Mouse (Mus musculus) erythroblast, embryonic 14.5 days (primary cell): ENCODE data around the gene Pdss2. TPM values are rescaled to one million over a fixed set of nuclear protein-coding genes. Genes with fewer than 3 reads are reported as not detected.
"Not testable (repeated sequence)": the region's sequence is repeated elsewhere in the genome, so short reads cannot be mapped to it uniquely, and the experiment has no call there.

Source experiments
- H3K27me3 ChIP-seq: 2 replicates; pipeline ENCODE4 v1.6.1; 2012; ENCODE audit warnings: inconsistent platforms; ENCODE audit not compliant: control insufficient read depth
- H3K36me3 ChIP-seq: 2 replicates; pipeline ENCODE4 v1.6.1; 2012; ENCODE audit warnings: mild to moderate bottlenecking, inconsistent platforms; ENCODE audit not compliant: control insufficient read depth
- H3K4me1 ChIP-seq: 2 replicates; pipeline ENCODE4 v1.6.1; 2012; ENCODE audit warnings: inconsistent platforms; ENCODE audit not compliant: control insufficient read depth
- H3K4me3 ChIP-seq: replicated peaks from 2 replicates; pipeline ENCODE3; 2012; ENCODE audit warnings: moderate library complexity, mild to moderate bottlenecking, inconsistent platforms
- H3K9me3 ChIP-seq: 2 replicates; pipeline ENCODE4 v1.6.1; 2012; ENCODE audit warnings: low read length, inconsistent platforms, mixed read lengths; ENCODE audit not compliant: control insufficient read depth
- GATA1 ChIP-seq: IDR thresholded peaks from 2 replicates; pipeline ENCODE4 v1.6.1; 2012; ENCODE audit warnings: low read length, inconsistent platforms, mixed read lengths
- TAL1 ChIP-seq: IDR thresholded peaks from 3 replicates; pipeline ENCODE4 v1.6.1; 2012; ENCODE audit warnings: low read length, inconsistent platforms, mixed read lengths
- polyA plus RNA-seq: library from polyadenylated mRNA; stranded (reverse); fragments of >175 nt; gene quantifications from 2 replicates; pipeline ENCODE4 v1.2.3, GENCODE M21; 2012

The Pdss2 gene
- polyA plus RNA-seq, 1 experiment, result 0.46 TPM

DNA sequence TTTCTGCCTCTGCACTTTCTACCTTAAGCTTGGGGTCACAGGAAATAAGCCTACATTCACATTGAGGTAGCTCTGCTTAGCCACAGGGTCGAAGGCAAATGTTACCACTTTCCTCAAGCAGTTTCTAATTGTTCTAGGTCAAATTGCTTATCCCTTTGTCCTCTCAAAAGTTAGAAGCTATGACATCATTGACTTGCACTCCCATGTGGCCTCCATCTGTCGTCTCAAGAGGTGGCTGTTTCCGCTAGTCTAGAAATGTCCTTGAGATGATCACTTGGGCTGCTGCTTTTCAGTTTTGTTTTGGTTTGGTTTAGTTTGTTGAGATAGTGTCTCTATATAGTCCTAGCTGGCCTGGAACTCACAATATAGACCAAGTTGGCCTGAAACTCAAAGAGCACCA, 13.7 kb downstream of the Pdss2 start:
- Histone ChIP-seq H3K27me3 (no peaks in the 10 kb centered on the region), H3K4me3 (no peak overlapping the region), H3K4me1 (peaks cover 2% of the 10 kb centered on the region), H3K36me3 (peaks cover 5% of the 10 kb centered on the region), H3K9me3 (peaks cover 2% of the 10 kb centered on the region)
- TF ChIP-seq GATA1, result no peak
- TF ChIP-seq TAL1, result no peak

DNA sequence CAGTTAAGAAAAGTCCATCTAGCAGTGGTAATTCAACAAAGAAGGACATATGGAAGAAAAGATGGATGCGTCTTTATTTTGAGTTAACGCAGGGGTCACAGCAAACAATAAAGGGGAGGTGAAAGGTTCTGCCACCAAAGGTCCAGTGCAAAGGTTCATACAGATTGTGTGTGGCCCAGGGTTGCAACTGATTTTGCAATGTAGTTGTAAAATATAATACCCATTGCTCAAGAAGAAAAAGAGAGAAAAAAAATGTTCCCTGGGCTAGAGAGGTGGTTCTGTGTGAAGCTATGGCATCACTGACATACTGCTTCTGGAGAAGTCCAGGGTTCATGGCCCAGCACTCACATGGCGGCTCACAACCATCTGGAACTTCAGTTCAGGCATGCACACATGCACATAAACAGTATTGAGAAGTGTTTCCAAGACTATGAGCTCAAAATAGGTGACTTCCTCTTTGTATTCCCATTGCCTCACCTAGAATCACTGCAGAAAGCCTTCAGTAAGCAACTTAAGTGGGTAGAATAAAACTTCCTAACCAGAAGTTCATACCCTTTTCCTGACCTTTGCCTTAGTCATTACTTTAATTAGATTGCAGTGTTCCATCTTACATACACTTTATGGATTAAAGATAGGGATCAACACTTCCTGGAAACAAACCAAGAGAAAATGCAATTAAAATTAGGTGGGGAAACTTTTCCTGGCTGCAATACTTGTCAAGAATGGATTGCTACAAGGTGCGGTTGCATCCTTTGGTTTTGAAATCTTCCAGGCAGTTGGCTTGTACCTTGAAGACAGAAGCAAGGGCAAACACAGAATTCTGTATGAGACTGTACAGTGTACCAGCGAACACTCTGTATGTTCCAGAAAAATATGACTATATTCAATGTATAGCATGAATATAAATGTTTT, 14.7 kb downstream of the Pdss2 start:
- Histone ChIP-seq H3K36me3 (peaks cover 7% of the 10 kb centered on the region), H3K9me3 (peaks cover 3% of the 10 kb centered on the region), H3K4me3 (no peak overlapping the region), H3K27me3 (no peaks in the 10 kb centered on the region), H3K4me1 (no peaks in the 10 kb centered on the region; the same call in 1 of the 2 replicates)
- TF ChIP-seq GATA1 (no peak), TAL1 (no peak)

DNA sequence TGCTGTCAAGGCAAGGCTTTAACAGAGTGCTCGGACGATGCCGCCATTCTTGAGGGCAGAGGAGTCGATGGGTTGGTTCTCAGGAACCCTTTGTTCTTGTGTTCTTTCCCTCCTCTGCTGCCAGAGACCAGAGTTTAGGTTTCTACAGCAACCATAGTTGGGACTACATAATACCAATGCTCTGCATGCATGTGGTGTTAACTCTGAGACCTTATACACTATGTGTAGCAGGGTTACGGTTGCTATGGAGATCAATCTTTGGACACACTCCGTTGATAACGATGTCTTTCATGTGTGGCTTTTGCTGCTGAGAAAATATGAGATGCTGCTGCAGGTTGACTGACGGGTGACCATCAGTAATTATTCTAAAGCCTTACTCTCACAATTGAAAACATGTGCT, 20.9 kb downstream of the Pdss2 start:
- peaks cover 7% of the 10 kb centered on the region for H3K36me3 ChIP-seq
- peaks cover 24% of the 10 kb centered on the region for H3K4me1 ChIP-seq
- H3K9me3 ChIP-seq, result peaks cover 3% of the 10 kb centered on the region
- TF ChIP-seq TAL1 (no peak), GATA1 (no peak)
- H3K4me3 ChIP-seq, result no peak overlapping the region
- H3K27me3 ChIP-seq, result no peaks in the 10 kb centered on the region

DNA sequence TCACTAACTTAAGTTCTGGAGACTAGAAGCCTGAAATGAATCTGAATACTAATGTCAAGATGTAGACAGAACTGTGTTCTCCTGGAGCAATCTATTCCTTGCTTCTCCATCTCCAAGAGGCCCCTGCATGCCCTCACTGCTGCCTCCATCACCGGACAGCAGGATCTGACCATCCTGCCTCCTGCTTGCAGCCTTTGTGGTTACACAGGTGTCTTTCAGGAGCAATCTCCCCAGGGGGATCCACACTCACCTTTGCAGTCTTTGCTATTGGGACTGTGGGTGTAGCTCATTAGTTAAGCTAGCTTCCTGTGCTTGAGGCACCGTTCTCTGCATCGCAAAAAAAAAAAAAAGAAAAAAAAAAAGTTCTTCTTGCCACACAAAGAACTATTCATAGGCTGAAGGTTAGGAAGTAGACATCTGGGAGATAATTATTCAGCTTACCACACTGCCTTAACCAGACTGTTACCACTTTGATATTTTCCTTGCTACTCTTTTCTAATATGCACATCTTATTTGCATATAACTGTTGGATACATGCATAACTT, 23.0 kb downstream of the Pdss2 start:
- no peaks in the 10 kb centered on the region for H3K27me3 ChIP-seq
- TF ChIP-seq TAL1 (no peak), GATA1 (no peak)
- peaks cover 4% of the 10 kb centered on the region; the same call in 1 of the 2 replicates for H3K36me3 ChIP-seq
- H3K4me1 ChIP-seq, result peaks cover 29% of the 10 kb centered on the region
- peaks cover 3% of the 10 kb centered on the region for H3K9me3 ChIP-seq
- no peak overlapping the region for H3K4me3 ChIP-seq

GRCm38 (mm10) chr10:43245461-43246200, 24.3 kb downstream of the Pdss2 start:
- no peak for TF ChIP-seq GATA1
- TF ChIP-seq TAL1, result no peak
- peaks cover under 1% of the 10 kb centered on the region; the same call in 1 of the 2 replicates for H3K36me3 ChIP-seq
- H3K27me3 ChIP-seq, result no peaks in the 10 kb centered on the region
- H3K4me3 ChIP-seq, result peak overlapping the region; percentile 1
- no peaks in the 10 kb centered on the region for H3K9me3 ChIP-seq
- peaks cover 29% of the 10 kb centered on the region for H3K4me1 ChIP-seq

- H3K4me1 ChIP-seq, result peaks cover 32% of the 10 kb centered on the region
- no peak overlapping the region for H3K4me3 ChIP-seq
- no peaks in the 10 kb centered on the region for H3K36me3 ChIP-seq
- TF ChIP-seq GATA1, result no peak
- no peak for TF ChIP-seq TAL1
- no peaks in the 10 kb centered on the region for H3K27me3 ChIP-seq
- H3K9me3 ChIP-seq, result no peaks in the 10 kb centered on the region
Measured at GRCm38 (mm10) chr10:43247994-43248393, 26.7 kb downstream of the Pdss2 start.

GRCm38 (mm10) chr10:43252324-43252723, 31.0 kb downstream of the Pdss2 start:
- Histone ChIP-seq H3K4me1 (peaks cover 8% of the 10 kb centered on the region), H3K36me3 (no peaks in the 10 kb centered on the region), H3K9me3 (no peaks in the 10 kb centered on the region), H3K4me3 (no peak overlapping the region), H3K27me3 (no peaks in the 10 kb centered on the region)
- no peak for TF ChIP-seq GATA1
- no peak for TF ChIP-seq TAL1

- H3K27me3 ChIP-seq, H3K9me3 ChIP-seq, H3K4me1 ChIP-seq, H3K4me3 ChIP-seq, H3K36me3 ChIP-seq: not testable (repeated sequence)
Measured at GRCm38 (mm10) chr10:43256965-43257364, 35.7 kb downstream of the Pdss2 start.

DNA sequence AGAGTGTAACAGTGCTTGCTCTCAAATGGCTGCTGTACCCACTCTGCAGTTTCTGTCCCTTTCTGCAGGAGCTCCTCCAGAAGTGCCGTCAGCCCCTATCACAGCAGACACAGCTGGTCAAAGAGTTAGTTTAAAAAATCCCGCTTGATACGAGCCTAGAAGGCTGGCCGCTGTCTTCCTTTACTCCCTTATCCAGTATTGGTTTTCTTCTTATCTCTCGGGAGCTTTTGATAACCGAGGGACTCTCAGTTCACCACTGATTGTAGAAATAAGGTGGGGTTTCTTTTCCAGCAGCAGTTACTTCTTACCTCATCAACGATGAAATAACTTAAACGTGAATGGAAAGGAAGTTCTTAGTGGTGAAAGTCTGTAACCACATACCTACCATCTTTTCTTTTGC, 36.2 kb downstream of the Pdss2 start:
- not testable (repeated sequence) for H3K9me3 ChIP-seq, H3K27me3 ChIP-seq, H3K4me3 ChIP-seq, H3K36me3 ChIP-seq, H3K4me1 ChIP-seq
